In the genomic region with DNA sequence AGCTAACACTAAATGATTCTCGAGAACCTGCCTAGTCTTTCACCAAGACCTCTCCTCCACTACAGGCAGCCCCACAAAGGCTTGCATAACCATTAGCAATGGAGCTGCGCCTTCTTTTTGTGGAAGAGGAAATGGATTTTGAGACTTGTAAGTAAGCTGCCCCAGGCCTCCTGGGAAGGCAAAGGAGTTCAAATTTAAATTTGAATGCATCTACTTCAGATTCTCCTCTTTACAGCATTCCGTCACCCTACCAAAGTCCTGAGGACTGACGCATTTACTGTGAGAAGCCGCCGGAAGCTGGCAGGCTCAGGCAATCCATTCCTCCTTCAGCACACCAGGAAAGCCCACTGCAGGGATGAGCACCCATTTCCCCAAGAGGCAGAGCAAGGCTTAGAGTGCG, we compare ENCODE assay signal across 25 mouse cellular contexts. TPM values are rescaled to one million over a fixed set of nuclear protein-coding genes. Genes with fewer than 3 reads are reported as not detected.
DNase-seq lines count a peak whose midpoint lies in the region; ATAC-seq and TF ChIP-seq lines count a peak whose summit lies in the region.
"Had no signal": no experiment of that assay in that cellular context is flagged by ENCODE, and none has a peak within 500 bp of the region (broad histone marks: within the 10 kb centered on the region; RNA-seq: fewer than 3 reads in every experiment).

No protein-coding gene starts in this region.

- no peaks in the 10 kb centered on the region for H3K9me3 ChIP-seq in forebrain, embryonic 12.5 days
- no peaks in the 10 kb centered on the region for H3K9me3 ChIP-seq in forebrain, postnatal 0 days (ENCODE audit: low read length)
- no peaks in the 10 kb centered on the region for H3K9me3 ChIP-seq in kidney, embryonic 16.5 days (ENCODE audit: low read length)
- no peaks in the 10 kb centered on the region for H3K9me3 ChIP-seq in forebrain, embryonic 16.5 days (ENCODE audit: control insufficient read depth, low read length)
- H3K9me3 ChIP-seq: embryonic facial prominence, embryonic 12.5 days; limb, embryonic 12.5 days; liver, embryonic 12.5 days; midbrain, embryonic 10.5 days; stomach, embryonic 15.5 days had no signal

- TF ChIP-seq CTCF in forebrain, postnatal 0 days (IDR thresholded peaks at IDR 0.05; ENCODE audit: low read depth): no peak

- no peak overlapping the region for H3K4me3 ChIP-seq in forebrain, embryonic 12.5 days (replicated peaks)
- H3K4me3 ChIP-seq in forebrain, postnatal 0 days (ENCODE audit: low read depth, low read length): no peak overlapping the region
- no peak overlapping the region for H3K4me3 ChIP-seq in kidney, embryonic 16.5 days (ENCODE audit: low read length)
- no peak overlapping the region for H3K4me3 ChIP-seq in forebrain, embryonic 16.5 days (replicated peaks; ENCODE audit: low read length)
- H3K4me3 ChIP-seq: embryonic facial prominence, embryonic 12.5 days; erythroblast, embryonic 14.5 days; limb, embryonic 12.5 days; liver, embryonic 12.5 days; midbrain, embryonic 10.5 days; stomach, embryonic 15.5 days had no signal

- no peak overlapping the region for H3K4me2 ChIP-seq in forebrain, embryonic 12.5 days
- no peak overlapping the region for H3K4me2 ChIP-seq in forebrain, postnatal 0 days (ENCODE audit: low read depth)
- H3K4me2 ChIP-seq in kidney, embryonic 16.5 days (replicated peaks; ENCODE audit: low read depth, low read length): no peak overlapping the region
- no peak overlapping the region for H3K4me2 ChIP-seq in forebrain, embryonic 16.5 days (ENCODE audit: low read length)
- H3K4me2 ChIP-seq: embryonic facial prominence, embryonic 12.5 days; heart, embryonic 11.5 days; limb, embryonic 12.5 days; liver, embryonic 12.5 days; lung, embryonic 14.5 days; stomach, embryonic 15.5 days had no signal

- no peak for DNase-seq in forebrain, postnatal 0 days
- DNase-seq in kidney, adult 9 months: no peak
- no peak for DNase-seq in layer of hippocampus, adult 11-12 months (ENCODE audit: low spot score)
- DNase-seq: adrenal gland, postnatal 10 days; cerebellum, adult 11 months; cerebellum, postnatal 10 days; gastrocnemius, postnatal 36 days; heart, postnatal 10 days; kidney, postnatal 4 days; lung, embryonic 14.5 days; lung, postnatal 4 days; right cerebral cortex, postnatal 14 days; spleen, adult 18-20 months had no signal

- H3K4me1 ChIP-seq in forebrain, embryonic 12.5 days: no peaks in the 10 kb centered on the region; the same call in 1 of the 2 replicates
- H3K4me1 ChIP-seq in forebrain, postnatal 0 days (ENCODE audit: insufficient read depth): no peaks in the 10 kb centered on the region
- peaks cover 22% of the 10 kb centered on the region for H3K4me1 ChIP-seq in kidney, embryonic 16.5 days (ENCODE audit: insufficient read depth, low read length)
- no peaks in the 10 kb centered on the region for H3K4me1 ChIP-seq in forebrain, embryonic 16.5 days (replicated peaks; ENCODE audit: control insufficient read depth, insufficient read depth, low read length)
- H3K4me1 ChIP-seq: embryonic facial prominence, embryonic 12.5 days; limb, embryonic 12.5 days; liver, embryonic 12.5 days had no signal

- WGBS in forebrain, embryonic 12.5 days: 31% methylated on average over 7 of the region's 7 CpGs
- WGBS in forebrain, postnatal 0 days: 20% methylated on average over 7 of the region's 7 CpGs
- 53% methylated on average over 7 of the region's 7 CpGs for WGBS in kidney, embryonic 16.5 days
- WGBS in forebrain, embryonic 16.5 days: 23% methylated on average over 7 of the region's 7 CpGs

- H3K9ac ChIP-seq in forebrain, embryonic 12.5 days: no peak overlapping the region
- H3K9ac ChIP-seq in forebrain, postnatal 0 days: no peak overlapping the region
- no peak overlapping the region for H3K9ac ChIP-seq in kidney, embryonic 16.5 days (replicated peaks; ENCODE audit: low read length)
- no peak overlapping the region for H3K9ac ChIP-seq in forebrain, embryonic 16.5 days (replicated peaks; ENCODE audit: low read depth, low read length)
- H3K9ac ChIP-seq: embryonic facial prominence, embryonic 12.5 days; limb, embryonic 12.5 days; liver, embryonic 12.5 days; lung, embryonic 14.5 days; stomach, embryonic 15.5 days had no signal

- no peaks in the 10 kb centered on the region for H3K27me3 ChIP-seq in forebrain, embryonic 12.5 days
- H3K27me3 ChIP-seq in forebrain, postnatal 0 days (ENCODE audit: insufficient read depth, low read length): no peaks in the 10 kb centered on the region
- H3K27me3 ChIP-seq in kidney, embryonic 16.5 days (ENCODE audit: insufficient read depth, low read length): no peaks in the 10 kb centered on the region
- no peaks in the 10 kb centered on the region for H3K27me3 ChIP-seq in forebrain, embryonic 16.5 days (replicated peaks; ENCODE audit: control insufficient read depth, insufficient read depth, low read length)
- H3K27me3 ChIP-seq: embryonic facial prominence, embryonic 12.5 days; limb, embryonic 12.5 days; liver, embryonic 12.5 days; stomach, embryonic 15.5 days had no signal

- peaks cover 10% of the 10 kb centered on the region; the same call in 1 of the 2 replicates for H3K36me3 ChIP-seq in forebrain, embryonic 12.5 days (replicated peaks)
- H3K36me3 ChIP-seq in forebrain, postnatal 0 days (ENCODE audit: insufficient read depth): no peaks in the 10 kb centered on the region; the same call in 1 of the 2 replicates
- H3K36me3 ChIP-seq in kidney, embryonic 16.5 days (ENCODE audit: insufficient read depth, low read length): peaks cover 18% of the 10 kb centered on the region; the same call in 1 of the 2 replicates
- no peaks in the 10 kb centered on the region for H3K36me3 ChIP-seq in forebrain, embryonic 16.5 days (ENCODE audit: control insufficient read depth, insufficient read depth)

- 0 out of 2 replicates have a peak, but pooled peaks have one; percentile 33 for ATAC-seq in forebrain, embryonic 12.5 days (ENCODE audit: low FRiP score)
- ATAC-seq in forebrain, postnatal 0 days: no peak
- ATAC-seq in kidney, embryonic 16.5 days (ENCODE audit: low FRiP score, low TSS enrichment): no peak
- peak; percentile 15; the same call in 1 of the 2 replicates for ATAC-seq in forebrain, embryonic 16.5 days
- ATAC-seq in frontal cortex, adult (ENCODE audit: low TSS enrichment): no peak
- ATAC-seq: CD4-positive, CD25-positive, alpha-beta regulatory T cell, adult 4 months; liver, embryonic 12.5 days had no signal

- H3K27ac ChIP-seq in forebrain, embryonic 12.5 days: no peak overlapping the region
- H3K27ac ChIP-seq in forebrain, postnatal 0 days (ENCODE audit: low read depth, low read length): no peak overlapping the region
- H3K27ac ChIP-seq in kidney, embryonic 16.5 days (ENCODE audit: low read length): peak overlapping the region; percentile 78; the same call in 1 of the 2 replicates
- H3K27ac ChIP-seq in forebrain, embryonic 16.5 days (ENCODE audit: low read length): no peak overlapping the region
- H3K27ac ChIP-seq: embryonic facial prominence, embryonic 12.5 days; limb, embryonic 12.5 days; liver, embryonic 12.5 days; midbrain, embryonic 10.5 days had no signal

RNA-seq across cellular contexts. Expression of a gene that starts 12.6 kb away (rescaled TPM):
- 21.2 and 22.2 TPM in 2 replicates for polyA plus RNA-seq in forebrain, embryonic 12.5 days (2016; fragmentation: Nextera tagmentation; extraction: Ambion mirVana)
- total RNA-seq in forebrain, postnatal 0 days (2014; rRNA removed): 20.0 and 24.2 TPM in 2 replicates
- polyA plus RNA-seq in forebrain, postnatal 0 days (2015; fragmentation: Nextera tagmentation; extraction: Ambion mirVana): 15.2 and 15.7 TPM in 2 replicates
- 17.9 and 19.0 TPM in 2 replicates for polyA plus RNA-seq in kidney, embryonic 16.5 days (2015; fragmentation: Nextera tagmentation; extraction: Ambion mirVana)
- polyA plus RNA-seq in forebrain, embryonic 16.5 days (2015; fragmentation: Nextera tagmentation; extraction: Ambion mirVana): 17.9 and 19.3 TPM in 2 replicates

RNA-seq across cellular contexts. Expression of a gene that starts 56.9 kb away (rescaled TPM):
- polyA plus RNA-seq in forebrain, embryonic 12.5 days (2016; fragmentation: Nextera tagmentation; extraction: Ambion mirVana): 48.7 and 53.3 TPM in 2 replicates
- total RNA-seq in forebrain, postnatal 0 days (2014; rRNA removed): 18.8 and 23.9 TPM in 2 replicates
- polyA plus RNA-seq in forebrain, postnatal 0 days (2015; fragmentation: Nextera tagmentation; extraction: Ambion mirVana): 17.5 and 24.4 TPM in 2 replicates
- polyA plus RNA-seq in kidney, embryonic 16.5 days (2015; fragmentation: Nextera tagmentation; extraction: Ambion mirVana): 65.2 and 71.0 TPM in 2 replicates
- polyA plus RNA-seq in forebrain, embryonic 16.5 days (2015; fragmentation: Nextera tagmentation; extraction: Ambion mirVana): 53.6 and 57.5 TPM in 2 replicates

RNA-seq across cellular contexts. Expression of a gene that starts 57.0 kb away (rescaled TPM):
- polyA plus RNA-seq in forebrain, embryonic 12.5 days (2016; fragmentation: Nextera tagmentation; extraction: Ambion mirVana): 23.1 and 24.3 TPM in 2 replicates
- total RNA-seq in forebrain, postnatal 0 days (2014; rRNA removed): 11.5 and 17.6 TPM in 2 replicates
- 5.3 and 6.1 TPM in 2 replicates for polyA plus RNA-seq in forebrain, postnatal 0 days (2015; fragmentation: Nextera tagmentation; extraction: Ambion mirVana)
- polyA plus RNA-seq in kidney, embryonic 16.5 days (2015; fragmentation: Nextera tagmentation; extraction: Ambion mirVana): 23.8 and 29.0 TPM in 2 replicates
- 12.8 and 14.1 TPM in 2 replicates for polyA plus RNA-seq in forebrain, embryonic 16.5 days (2015; fragmentation: Nextera tagmentation; extraction: Ambion mirVana)

Comparison
In these comparisons a context has a peak if more than half of its experiments do, and no peak if none do; other contexts are left out.
1. ATAC-seq: peak in forebrain, embryonic 12.5 days (single experiment) and forebrain, embryonic 16.5 days (single experiment); none in forebrain, postnatal 0 days (single experiment), kidney, embryonic 16.5 days (single experiment) and frontal cortex, adult (single experiment).